Mouse (Mus musculus) E14TG2a.4 (cell line): ENCODE results near the gene Gsg1l2.

ENCODE experiments used
- CTCF ChIP-seq: conservative IDR thresholded peaks from 2 replicates; pipeline ENCODE4 v1.5.1; 2014; ENCODE audit warnings: low read length
- NANOG ChIP-seq: IDR thresholded peaks from 2 replicates; pipeline ENCODE4 v1.6.1; 2014; ENCODE audit warnings: borderline replicate concordance, low read length, mixed read lengths
- POU5F1 ChIP-seq: IDR thresholded peaks from 2 replicates; pipeline ENCODE4 v1.6.1; 2014; ENCODE audit warnings: low read length, borderline replicate concordance

- no peak for TF ChIP-seq CTCF
- TF ChIP-seq POU5F1: no peak
- TF ChIP-seq NANOG: no peak
Measured at GRCm38 (mm10) chr11:67771691-67772090, 2.7 kb upstream of the Gsg1l2 start.
